Mouse (Mus musculus) intestine, embryonic 16.5 days (tissue): ENCODE data around the gene Tle4. TPM values are rescaled to one million over a fixed set of nuclear protein-coding genes. Genes with fewer than 3 reads are reported as not detected.

ENCODE experiments used
- ATAC-seq: fragments of 200-750 bp; cut with Nextera tagmentation; 2 replicates; pipeline ENCODE4 v1.8.0; 2017; ENCODE audit warnings: moderate TSS enrichment, moderate library complexity
- H3K27ac ChIP-seq: fragments of 300-500 bp; sonication (generic); 2 replicates; pipeline ENCODE4 v1.5.1; 2014; ENCODE audit warnings: mild to moderate bottlenecking, low read length
- H3K27me3 ChIP-seq: fragments of 300-500 bp; sonication (generic); replicated peaks from 2 replicates; pipeline ENCODE4 v1.6.1; 2014; ENCODE audit warnings: low read length, control low read depth, mixed read lengths; ENCODE audit not compliant: control insufficient read depth, insufficient read depth
- H3K36me3 ChIP-seq: fragments of 300-500 bp; sonication (generic); 2 replicates; pipeline ENCODE4 v1.6.1; 2014; ENCODE audit warnings: low read length, control low read depth; ENCODE audit not compliant: control insufficient read depth, insufficient read depth
- H3K4me1 ChIP-seq: fragments of 300-500 bp; sonication (generic); 2 replicates; pipeline ENCODE4 v1.6.1; 2014; ENCODE audit warnings: low read length, control low read depth, mixed read lengths; ENCODE audit not compliant: control insufficient read depth, insufficient read depth
- H3K4me2 ChIP-seq: fragments of 300-500 bp; sonication (generic); 2 replicates; pipeline ENCODE4 v1.6.1; 2014; ENCODE audit warnings: low read depth, low read length, control low read depth
- H3K4me3 ChIP-seq: fragments of 300-500 bp; sonication (generic); 2 replicates; pipeline ENCODE4 v1.5.1; 2014; ENCODE audit warnings: mild to moderate bottlenecking, low read length
- H3K9ac ChIP-seq: fragments of 300-500 bp; sonication (generic); 2 replicates; pipeline ENCODE4 v1.6.1; 2014; ENCODE audit warnings: low read depth, low read length
- H3K9me3 ChIP-seq: fragments of 300-500 bp; sonication (generic); 2 replicates; pipeline ENCODE4 v1.6.1; 2016; ENCODE audit warnings: low read length, control low read depth; ENCODE audit not compliant: control insufficient read depth
- WGBS: fragments of 180-500 bp; shearing (Covaris S2); extraction: QIAGEN DNeasy Blood & Tissue Kit; methylation state at CpG from one replicate; pipeline ENCODE4 v1.1.7; 2014; 5-methylcytosine and 5-hydroxymethylcytosine counted together
- polyA plus RNA-seq: library from polyadenylated mRNA; unstranded; fragments of >200 nt; fragmentation: Nextera tagmentation; extraction: Ambion mirVana; gene quantifications from 2 replicates; pipeline ENCODE4 v1.2.1, GENCODE M21; 2015

Gene Tle4
- polyA plus RNA-seq, 1 experiment from 2014 or later, result 11.5 TPM

DNA sequence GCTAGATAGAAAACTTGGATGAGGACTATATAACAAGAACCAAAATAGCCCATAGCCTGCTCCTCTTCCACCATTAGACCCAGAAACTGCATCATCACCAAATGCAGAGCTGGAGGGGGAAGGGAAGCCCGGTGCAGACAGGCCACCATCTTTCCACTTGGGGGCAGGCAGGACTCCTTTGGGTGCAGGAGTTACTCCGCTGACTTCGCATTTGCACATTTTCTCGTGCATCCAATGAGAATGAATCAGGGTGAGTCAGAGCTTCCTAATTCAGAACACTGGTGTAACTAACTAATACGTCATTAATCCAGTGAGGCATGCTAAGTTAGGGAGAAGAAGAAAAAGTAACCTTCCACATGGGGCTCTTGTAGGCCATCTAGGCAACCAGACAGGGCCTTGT, 17.0 kb upstream of the Tle4 start:
- Histone ChIP-seq H3K9me3 (no peaks in the 10 kb centered on the region), H3K4me2 (no peak overlapping the region), H3K27ac (no peak overlapping the region), H3K4me3 (no peak overlapping the region), H3K36me3 (no peaks in the 10 kb centered on the region), H3K27me3 (no peaks in the 10 kb centered on the region), H3K9ac (no peak overlapping the region), H3K4me1 (peaks cover 4% of the 10 kb centered on the region; the same call in 1 of the 2 replicates)
- no peak for ATAC-seq
- 81% methylated on average over 5 of the region's 5 CpGs for WGBS

DNA sequence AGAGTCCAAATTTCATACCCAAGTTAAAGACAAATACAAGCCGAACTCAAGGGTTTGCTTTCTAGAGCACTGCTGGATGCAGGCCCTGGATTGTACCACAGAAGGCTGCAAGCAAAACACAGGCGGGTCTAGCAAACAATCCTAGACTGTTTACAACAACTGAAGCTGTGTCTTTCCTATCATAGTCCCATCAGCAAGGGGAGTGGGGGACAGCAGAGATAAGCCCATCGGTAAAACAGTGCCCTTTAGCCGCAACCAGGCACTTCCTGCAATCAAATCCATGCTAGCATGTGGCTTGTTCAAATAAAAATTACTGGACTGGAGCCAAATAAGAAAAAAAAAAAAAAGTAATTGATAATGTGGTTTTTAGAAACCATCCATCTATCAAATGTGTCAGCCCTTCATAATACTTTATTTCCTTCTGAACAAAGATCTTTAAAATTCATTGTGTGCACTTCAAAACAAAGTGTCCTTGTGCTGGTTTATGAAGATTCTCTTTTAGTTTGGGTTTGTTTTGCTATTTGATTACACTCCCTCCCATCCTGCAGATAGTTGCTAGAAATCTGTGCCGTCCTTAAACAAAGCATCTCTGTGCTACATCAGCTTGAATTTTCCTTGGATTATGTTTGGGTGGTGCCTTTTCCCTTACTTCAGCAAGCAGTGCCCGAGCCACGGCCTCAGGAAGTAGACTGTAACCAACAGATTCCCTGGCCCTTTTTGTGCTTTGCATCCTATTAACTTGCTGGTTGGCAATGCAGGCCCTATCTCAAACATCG, 12.9 kb upstream of the Tle4 start:
- no peak overlapping the region for H3K4me3 ChIP-seq
- no peak overlapping the region for H3K9ac ChIP-seq
- H3K27ac ChIP-seq, result no peak overlapping the region
- no peaks in the 10 kb centered on the region for H3K9me3 ChIP-seq
- H3K36me3 ChIP-seq, result no peaks in the 10 kb centered on the region
- H3K27me3 ChIP-seq, result no peaks in the 10 kb centered on the region
- H3K4me1 ChIP-seq, result peaks cover 4% of the 10 kb centered on the region; the same call in 1 of the 2 replicates
- ATAC-seq, result peak; percentile 66
- no peak overlapping the region for H3K4me2 ChIP-seq
- WGBS, result 47% methylated on average over 8 of the region's 8 CpGs

DNA sequence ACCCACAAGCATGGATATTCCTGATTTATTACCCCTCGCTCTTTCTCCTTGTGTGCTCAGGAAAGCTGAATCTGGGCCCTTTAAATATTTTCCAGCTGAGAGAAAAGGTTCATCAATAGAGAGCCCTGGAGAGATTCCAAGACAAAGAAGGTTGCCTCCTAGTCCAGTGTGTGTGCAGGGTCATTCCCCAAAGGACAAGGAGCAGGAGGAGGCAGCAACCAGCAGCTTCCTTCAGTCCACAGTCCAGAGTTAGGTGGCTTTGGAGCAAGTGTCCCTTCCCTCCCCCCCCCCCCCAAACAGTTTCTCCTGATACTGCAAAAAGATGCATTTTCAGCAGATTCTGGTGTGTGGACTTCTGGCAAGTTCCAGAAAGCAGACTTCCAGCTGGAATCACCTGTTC, 3.0 kb upstream of the Tle4 start:
- no peak overlapping the region for H3K27ac ChIP-seq
- no peaks in the 10 kb centered on the region; the same call in none of the 2 replicates for H3K27me3 ChIP-seq
- ATAC-seq, result no peak
- H3K9me3 ChIP-seq, result no peaks in the 10 kb centered on the region
- no peaks in the 10 kb centered on the region; the same call in 1 of the 2 replicates for H3K4me1 ChIP-seq
- no peak overlapping the region for H3K4me3 ChIP-seq
- 88% methylated on average over 1 of the region's 1 CpGs for WGBS
- H3K36me3 ChIP-seq, result no peaks in the 10 kb centered on the region
- H3K4me2 ChIP-seq, result no peak overlapping the region
- H3K9ac ChIP-seq, result no peak overlapping the region

DNA sequence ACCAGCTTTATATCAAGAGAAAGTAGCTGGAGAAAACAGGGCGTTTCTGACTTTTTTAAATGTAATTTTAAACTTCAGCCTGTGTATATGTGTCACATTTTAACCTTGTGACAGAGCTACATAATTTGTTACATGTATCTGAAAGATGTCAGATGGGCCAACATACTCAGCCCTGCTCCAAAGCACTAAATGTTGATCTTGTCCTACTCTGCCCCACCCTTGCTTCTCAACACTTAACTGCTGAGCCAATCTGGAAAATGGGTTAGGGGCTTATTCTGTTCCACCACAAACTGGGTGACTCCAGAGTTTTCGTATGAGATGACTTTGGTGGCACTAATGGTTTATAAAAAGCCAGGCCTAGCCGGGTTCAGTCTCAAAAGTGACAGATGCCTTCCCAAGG, 2.5 kb upstream of the Tle4 start:
- ATAC-seq, result no peak
- Histone ChIP-seq H3K9me3 (no peaks in the 10 kb centered on the region), H3K4me3 (no peak overlapping the region), H3K27me3 (no peaks in the 10 kb centered on the region; the same call in none of the 2 replicates), H3K27ac (no peak overlapping the region), H3K36me3 (no peaks in the 10 kb centered on the region), H3K4me1 (peaks cover 3% of the 10 kb centered on the region; the same call in 1 of the 2 replicates), H3K9ac (no peak overlapping the region), H3K4me2 (no peak overlapping the region)
- WGBS, result 87% methylated on average over 3 of the region's 3 CpGs

DNA sequence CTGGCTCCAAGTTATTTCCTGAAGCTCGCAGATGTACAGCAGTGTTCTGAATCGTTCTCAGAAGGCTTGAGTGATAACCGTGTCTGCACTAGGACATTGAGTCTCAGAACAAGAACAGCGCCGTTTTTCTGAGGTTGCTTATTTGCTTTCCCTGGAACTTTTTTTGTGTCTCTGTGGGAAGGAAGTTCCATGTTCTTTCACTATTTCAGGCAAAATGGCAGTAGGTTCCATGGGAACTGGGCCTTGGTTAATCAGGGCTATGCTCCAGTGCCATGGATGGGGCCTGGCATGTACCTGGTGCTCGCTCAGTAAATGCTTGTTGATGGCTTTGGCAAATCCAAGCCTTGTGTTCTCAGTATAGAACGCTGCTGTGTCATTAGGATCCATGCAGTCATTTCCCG, 2.0 kb upstream of the Tle4 start:
- 67% methylated on average over 8 of the region's 8 CpGs for WGBS
- H3K9me3 ChIP-seq, result no peaks in the 10 kb centered on the region
- ATAC-seq, result no peak

DNA sequence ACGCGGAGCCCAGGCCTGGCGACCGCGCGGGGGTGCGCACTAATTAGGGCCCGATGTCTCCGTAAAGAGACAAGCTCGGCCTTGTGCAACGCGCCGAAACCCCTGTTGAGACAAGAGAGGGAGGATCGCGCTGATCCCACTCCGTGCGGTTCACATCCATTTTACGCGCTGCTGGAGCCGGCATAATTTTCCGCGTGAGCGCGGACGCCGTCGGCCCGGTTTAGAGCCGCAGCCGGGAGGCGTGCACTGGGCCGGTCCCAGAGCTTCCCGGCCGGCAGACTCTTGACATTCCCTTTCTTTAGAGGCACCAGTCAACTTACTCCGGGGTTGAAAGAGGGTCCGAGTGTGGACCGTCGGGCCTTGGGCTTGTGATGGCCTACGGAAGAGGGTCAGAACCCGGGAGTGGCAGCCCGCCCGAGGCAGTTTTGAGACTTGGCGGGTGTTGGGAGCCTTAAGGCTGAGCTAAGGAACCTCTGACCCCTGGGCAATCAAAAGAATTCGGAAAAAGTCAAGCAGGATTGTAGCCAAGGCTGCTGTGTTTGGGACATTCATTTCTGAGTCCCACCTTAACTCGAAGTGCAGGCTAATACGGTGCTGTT, 938 bp upstream of the Tle4 start:
- no peaks in the 10 kb centered on the region; the same call in 1 of the 2 replicates for H3K27me3 ChIP-seq
- no peaks in the 10 kb centered on the region for H3K36me3 ChIP-seq
- peak overlapping the region; percentile 66 for H3K4me2 ChIP-seq
- H3K9ac ChIP-seq, result peak overlapping the region; percentile 71
- peaks cover 5% of the 10 kb centered on the region; the same call in 1 of the 2 replicates for H3K4me1 ChIP-seq
- H3K9me3 ChIP-seq, result no peaks in the 10 kb centered on the region
- ATAC-seq, result peak; percentile 38
- peak overlapping the region; percentile 66 for H3K4me3 ChIP-seq
- WGBS, result 1% methylated on average over 46 of the region's 46 CpGs
- H3K27ac ChIP-seq, result peak overlapping the region; percentile 85

More for the DNA sequence above, 2.0 kb upstream of the Tle4 start:
- H3K4me2 ChIP-seq, result no peak overlapping the region
- H3K4me1 ChIP-seq, result peaks cover 5% of the 10 kb centered on the region; the same call in 1 of the 2 replicates
- no peaks in the 10 kb centered on the region for H3K36me3 ChIP-seq
- no peaks in the 10 kb centered on the region; the same call in none of the 2 replicates for H3K27me3 ChIP-seq
- H3K27ac ChIP-seq, result no peak overlapping the region
- H3K9ac ChIP-seq, result no peak overlapping the region
- no peak overlapping the region for H3K4me3 ChIP-seq

DNA sequence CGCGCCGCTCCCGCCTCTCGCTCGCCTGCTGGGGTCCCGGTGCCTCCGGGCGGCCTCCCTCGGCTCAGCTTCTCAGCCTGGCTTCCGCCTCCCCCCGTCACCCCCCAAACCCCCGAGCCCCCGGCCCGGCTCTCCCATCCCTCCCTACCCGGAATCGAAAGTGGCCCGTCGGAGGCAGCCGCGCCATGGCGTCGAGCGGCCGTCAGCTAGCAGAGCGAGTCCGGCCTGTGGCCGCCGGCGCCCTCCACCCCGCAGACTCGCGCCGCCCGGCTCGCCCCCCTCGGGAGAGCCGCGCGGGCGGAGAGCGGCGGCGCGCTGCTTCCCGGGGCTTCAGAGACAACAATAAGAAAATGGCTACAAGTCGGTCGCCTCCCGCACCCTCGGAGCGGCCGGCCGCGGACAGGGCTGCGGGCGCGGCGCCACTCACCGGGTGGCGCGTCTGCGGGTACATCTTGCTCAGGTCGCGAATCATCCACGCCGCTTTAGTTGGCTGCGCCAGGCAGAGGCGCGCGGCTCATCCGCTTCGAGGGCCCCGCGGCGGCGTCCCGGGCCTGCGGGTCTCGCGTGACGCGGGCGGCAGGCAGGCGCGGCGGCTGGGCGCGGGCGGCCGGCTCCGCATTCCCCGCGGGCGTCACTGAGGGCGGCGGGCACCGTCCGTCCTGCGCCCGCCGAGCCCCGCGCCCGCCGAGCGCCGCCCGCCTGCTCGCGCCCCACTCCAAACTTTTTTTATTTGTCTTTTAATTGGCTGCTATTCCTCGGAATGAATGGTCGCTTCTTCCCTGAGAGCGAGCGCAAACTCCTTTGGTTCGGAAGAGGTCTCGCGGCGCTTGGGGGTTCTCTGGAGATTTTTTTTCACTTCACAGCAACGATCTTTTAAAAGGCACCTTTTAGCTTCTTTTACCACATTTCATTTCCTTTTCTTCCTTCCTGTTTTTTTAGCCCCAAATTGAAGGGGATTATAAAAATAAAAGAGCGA, 622 bp downstream of the Tle4 start:
- Histone ChIP-seq H3K9me3 (no peaks in the 10 kb centered on the region), H3K4me2 (peak overlapping the region; percentile 54), H3K27me3 (no peaks in the 10 kb centered on the region), H3K27ac (peak overlapping the region; percentile 97), H3K4me3 (peak overlapping the region; percentile 87), H3K9ac (peak overlapping the region; percentile 95), H3K36me3 (no peaks in the 10 kb centered on the region), H3K4me1 (peaks cover 5% of the 10 kb centered on the region; the same call in 1 of the 2 replicates)
- no peak for ATAC-seq
- under 1% methylated on average over 108 of the region's 120 CpGs for WGBS

DNA sequence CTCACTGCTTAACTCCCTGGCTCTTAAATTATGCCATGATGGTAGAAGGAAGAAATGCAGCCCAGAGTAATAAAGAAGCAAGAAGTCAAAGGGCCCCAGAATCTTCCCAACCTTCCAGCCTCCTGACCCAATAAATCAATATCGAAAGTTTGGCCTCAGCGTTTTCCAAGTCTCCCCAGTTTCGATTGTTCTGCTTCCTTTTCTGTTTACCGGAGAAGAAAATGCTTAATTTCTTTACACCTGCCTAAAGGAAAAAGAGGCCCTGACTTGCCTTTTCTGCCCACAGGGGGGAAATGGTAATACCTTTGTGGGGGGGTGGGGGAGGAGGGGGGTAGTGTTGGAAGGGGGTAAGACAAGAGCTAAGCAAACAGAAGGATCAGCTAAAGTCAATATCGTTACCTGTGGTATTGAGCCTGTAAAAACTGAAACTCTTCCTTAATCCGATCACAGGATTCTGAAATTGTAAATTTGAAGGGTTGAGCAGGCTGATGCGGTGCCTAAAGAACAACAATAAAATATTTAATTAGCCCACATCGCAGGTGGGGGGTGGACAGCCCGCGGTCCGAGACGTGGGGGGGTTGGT, 1.4 kb downstream of the Tle4 start:
- Histone ChIP-seq H3K4me1 (peaks cover 5% of the 10 kb centered on the region; the same call in 1 of the 2 replicates), H3K4me2 (peak overlapping the region; percentile 54), H3K36me3 (no peaks in the 10 kb centered on the region), H3K27ac (peak overlapping the region; percentile 97), H3K4me3 (peak overlapping the region; percentile 87), H3K27me3 (no peaks in the 10 kb centered on the region), H3K9ac (peak overlapping the region; percentile 95), H3K9me3 (no peaks in the 10 kb centered on the region)
- under 1% methylated on average over 12 of the region's 12 CpGs for WGBS
- no peak for ATAC-seq
